Mouse (Mus musculus) neutrophil, adult 5-6 weeks (primary cell): ENCODE results near the gene Cx3cl1. TPM values are rescaled to one million over a fixed set of nuclear protein-coding genes. Genes with fewer than 3 reads are reported as not detected.
A peak's percentile ranks its signal among the peaks of the same experiment; 100 is the strongest.

ENCODE experiments used
- ATAC-seq: fragments of 151-379, 151-347 bp; 2 replicates; pipeline ENCODE4 v1.8.0; 2017; ENCODE audit warnings: mild to moderate bottlenecking, moderate TSS enrichment; ENCODE audit not compliant: insufficient number of reproducible peaks, poor library complexity, low FRiP score, severe bottlenecking; ENCODE audit errors: extremely low read depth
- total RNA-seq: library from RNA; stranded (forward); fragments of 200-1000 nt; gene quantifications from 2 replicates; pipeline ENCODE4 v1.2.3, GENCODE M21; 2017

Cx3cl1 gene
- total RNA-seq, 1 experiment from 2014 or later = not detected

- no peak for ATAC-seq
Measured at GRCm38 (mm10) chr8:94767035-94767434, 4.8 kb upstream of the Cx3cl1 start.

- no peak for ATAC-seq
Measured at GRCm38 (mm10) chr8:94770945-94771344, 864 bp upstream of the Cx3cl1 start.

- ATAC-seq = no peak
Measured at GRCm38 (mm10) chr8:94773048-94773447, 1.2 kb downstream of the Cx3cl1 start.

DNA sequence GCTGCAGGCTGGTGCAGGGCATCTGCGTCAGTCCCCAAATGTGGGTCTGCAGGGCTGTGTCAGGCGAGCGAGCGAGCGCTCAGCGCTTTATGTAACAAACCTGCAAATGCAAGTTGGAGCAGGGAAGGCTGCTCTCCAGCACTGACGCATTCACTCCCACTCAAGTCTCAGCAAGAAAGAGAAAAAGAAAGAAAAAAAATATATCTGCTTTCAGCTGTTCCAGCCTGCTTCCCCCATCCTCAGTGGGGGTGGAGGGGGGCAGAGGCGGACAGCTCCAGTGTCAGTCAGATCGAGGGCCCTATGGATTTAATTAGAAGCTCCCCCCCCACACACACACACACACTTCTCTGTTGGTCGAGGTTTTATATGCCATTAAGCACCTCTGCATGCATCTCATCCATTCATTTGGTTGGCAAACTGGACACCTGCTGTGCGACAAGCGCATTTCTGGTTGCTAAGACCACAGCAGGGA lies 1.9 kb downstream of the Cx3cl1 start:
- ATAC-seq = no peak

DNA sequence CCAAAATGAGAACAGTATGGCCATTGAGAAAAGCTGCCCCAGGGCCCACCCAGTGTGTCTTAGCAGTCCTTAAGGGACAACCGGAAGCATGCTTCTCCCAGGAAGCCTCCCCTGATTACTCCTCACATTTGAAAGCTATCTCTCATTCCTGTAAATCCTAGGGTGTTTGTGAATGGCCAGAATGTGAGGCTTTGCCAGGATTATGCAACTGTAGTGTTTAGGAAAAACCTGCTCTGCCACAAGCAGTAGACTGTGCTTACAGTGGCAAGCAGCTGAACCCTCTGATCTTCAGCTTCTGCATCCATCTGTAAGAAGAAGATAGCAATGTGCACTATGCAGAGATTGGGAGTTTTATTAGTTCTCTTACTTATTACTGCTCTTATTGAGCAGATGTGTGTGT lies 2.8 kb downstream of the Cx3cl1 start:
- no peak for ATAC-seq

DNA sequence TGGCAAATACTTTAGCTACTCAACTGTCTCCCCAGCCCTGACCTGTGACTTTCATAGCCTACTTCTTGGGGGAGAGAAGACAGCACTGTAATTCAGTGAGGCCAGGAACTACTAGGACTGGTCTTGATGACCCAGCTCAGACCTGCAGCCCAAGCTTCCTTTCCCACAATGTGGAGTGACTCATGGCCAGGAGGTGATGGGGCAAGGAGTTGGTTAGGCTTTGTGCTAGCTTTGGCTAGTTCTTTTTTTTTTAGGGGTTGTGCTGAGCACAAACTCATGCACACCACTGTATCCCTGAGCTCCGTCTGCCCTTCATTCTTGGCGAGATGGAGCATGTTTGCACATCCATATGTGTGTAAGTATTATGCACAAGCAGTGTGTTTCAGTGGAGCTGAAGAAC lies 4.5 kb downstream of the Cx3cl1 start:
- ATAC-seq = no peak

DNA sequence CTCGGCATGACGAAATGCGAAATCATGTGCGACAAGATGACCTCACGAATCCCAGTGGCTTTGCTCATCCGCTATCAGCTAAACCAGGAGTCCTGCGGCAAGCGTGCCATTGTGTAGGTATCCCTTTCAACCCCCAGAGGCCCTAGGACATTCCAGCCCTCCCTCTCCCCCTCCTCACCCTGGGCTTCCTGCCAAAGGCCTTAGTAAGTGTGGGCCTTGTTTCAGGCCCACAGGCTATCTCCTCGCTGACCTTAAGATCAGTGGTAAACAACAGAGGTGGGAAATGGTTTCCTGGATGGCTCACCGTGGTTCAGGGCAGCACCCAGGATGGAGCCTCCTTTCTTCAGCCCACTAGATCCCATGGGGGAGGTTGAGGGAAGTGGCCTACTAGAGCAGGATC lies 6.2 kb downstream of the Cx3cl1 start:
- ATAC-seq = no peak

DNA sequence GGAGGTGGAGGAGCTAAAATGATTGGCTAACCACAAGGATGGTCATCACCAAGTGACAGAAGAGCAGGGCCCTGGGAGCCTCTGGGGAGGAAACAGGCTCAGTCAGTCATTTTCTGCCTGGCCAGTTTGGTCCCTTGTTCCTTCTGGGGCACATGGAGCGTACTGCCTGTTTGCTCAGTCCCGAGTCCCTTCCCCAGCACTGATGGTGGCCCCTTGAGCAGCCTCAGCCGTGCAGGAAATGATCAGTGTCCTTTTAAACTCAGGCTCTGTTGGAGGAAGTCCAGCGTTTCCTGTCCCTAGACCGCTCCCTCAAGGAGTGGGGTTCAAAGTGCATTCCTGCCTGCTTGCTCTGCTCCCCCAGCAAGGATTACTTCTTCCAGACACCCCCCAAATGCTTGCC lies 6.7 kb downstream of the Cx3cl1 start:
- no peak for ATAC-seq

DNA sequence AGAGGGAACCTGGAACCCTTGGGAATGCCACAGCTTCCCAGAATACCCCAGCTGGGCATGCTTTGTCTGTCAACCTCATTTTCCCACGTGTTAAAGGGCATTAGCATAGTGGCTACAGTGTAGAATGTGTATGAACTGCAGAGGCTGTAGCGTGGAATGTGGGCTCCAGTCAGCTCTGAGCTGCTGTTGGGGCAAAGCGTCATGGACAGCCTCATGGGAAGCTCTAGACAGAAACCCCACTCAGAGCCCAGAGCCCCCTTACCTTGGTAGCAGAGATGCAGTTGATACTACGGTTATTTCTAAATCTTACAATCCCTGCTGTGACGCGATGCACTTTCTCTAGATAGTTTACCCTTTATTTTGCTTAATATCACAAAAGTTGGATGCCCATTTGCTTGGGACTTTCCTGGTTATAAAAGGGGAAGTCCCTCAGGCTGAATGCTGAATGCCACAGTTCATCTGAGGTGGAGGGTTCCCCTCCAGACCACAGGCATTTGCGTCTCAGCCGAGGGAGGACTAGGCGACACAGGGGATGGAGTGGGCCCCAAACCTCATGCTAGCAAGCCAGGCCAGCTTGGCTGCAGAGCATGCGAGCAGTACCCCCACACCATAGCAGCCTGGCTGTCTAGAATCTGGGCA lies 7.2 kb downstream of the Cx3cl1 start:
- peak; percentile 13; the same call in 1 of the 2 replicates for ATAC-seq

GRCm38 (mm10) chr8:94779534-94780294 lies 7.9 kb downstream of the Cx3cl1 start:
- no peak for ATAC-seq

GRCm38 (mm10) chr8:94780491-94781154 lies 8.8 kb downstream of the Cx3cl1 start:
- no peak for ATAC-seq

- no peak for ATAC-seq
Measured at GRCm38 (mm10) chr8:94781155-94781837, 9.5 kb downstream of the Cx3cl1 start.

DNA sequence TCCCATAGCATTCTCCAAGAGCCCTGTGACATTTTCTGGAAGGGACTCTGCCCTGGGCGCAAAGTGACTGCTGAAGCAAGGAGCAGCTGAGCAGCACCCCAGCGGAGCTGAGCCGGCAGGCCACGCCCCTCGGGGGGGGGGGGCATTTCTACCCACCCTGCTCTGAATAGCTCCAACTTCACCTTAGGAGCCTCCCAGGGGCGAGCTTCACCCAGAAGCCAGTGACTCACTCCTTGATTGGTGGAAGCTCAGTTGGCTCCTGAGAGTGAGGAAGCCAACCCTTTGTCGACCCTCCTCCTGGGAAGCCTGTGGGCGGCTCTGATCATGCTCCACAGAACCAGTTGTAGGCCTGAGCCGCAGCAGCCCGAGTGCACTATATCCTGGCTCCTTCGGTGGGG lies 10.0 kb downstream of the Cx3cl1 start:
- ATAC-seq = no peak

GRCm38 (mm10) chr8:94783890-94784289 lies 12.1 kb downstream of the Cx3cl1 start:
- ATAC-seq = no peak

DNA sequence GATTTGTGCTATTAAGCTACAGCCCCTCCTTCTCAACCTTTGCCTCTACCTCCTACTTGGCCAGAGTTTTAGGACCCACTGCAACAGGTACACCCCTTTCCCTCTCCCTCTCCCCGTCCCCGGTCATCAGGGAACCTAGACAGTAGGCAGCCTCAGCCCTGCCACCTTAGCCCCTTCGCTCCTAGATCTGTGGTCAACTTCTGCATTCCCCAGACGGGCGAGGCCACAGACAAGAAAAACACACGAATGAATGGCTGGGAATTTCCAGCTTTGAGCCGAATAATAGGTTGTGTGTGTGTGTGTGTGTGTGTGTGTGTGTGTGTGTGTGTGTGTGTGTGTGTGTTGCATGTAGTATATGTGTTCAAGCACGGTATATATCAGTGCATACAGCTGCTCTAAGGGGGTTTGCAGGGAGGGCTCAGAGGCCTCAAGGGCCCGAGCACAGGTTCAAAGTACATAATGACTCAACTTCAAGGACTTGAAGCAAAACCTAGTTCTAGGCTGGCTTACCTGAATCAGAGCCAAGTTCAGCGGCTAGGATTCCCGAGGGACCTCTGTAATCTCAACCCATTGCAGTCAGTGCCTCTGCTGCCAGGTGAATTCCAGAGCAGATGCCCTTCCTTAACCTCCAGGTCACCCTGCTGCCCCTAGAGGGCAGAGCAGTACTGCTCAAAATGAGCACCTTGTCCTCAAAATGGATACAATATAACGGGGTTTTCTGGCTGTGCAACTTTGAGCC lies 13.6 kb downstream of the Cx3cl1 start:
- ATAC-seq = no peak

GRCm38 (mm10) chr8:94785995-94786595 lies 14.3 kb downstream of the Cx3cl1 start:
- ATAC-seq = no peak

DNA sequence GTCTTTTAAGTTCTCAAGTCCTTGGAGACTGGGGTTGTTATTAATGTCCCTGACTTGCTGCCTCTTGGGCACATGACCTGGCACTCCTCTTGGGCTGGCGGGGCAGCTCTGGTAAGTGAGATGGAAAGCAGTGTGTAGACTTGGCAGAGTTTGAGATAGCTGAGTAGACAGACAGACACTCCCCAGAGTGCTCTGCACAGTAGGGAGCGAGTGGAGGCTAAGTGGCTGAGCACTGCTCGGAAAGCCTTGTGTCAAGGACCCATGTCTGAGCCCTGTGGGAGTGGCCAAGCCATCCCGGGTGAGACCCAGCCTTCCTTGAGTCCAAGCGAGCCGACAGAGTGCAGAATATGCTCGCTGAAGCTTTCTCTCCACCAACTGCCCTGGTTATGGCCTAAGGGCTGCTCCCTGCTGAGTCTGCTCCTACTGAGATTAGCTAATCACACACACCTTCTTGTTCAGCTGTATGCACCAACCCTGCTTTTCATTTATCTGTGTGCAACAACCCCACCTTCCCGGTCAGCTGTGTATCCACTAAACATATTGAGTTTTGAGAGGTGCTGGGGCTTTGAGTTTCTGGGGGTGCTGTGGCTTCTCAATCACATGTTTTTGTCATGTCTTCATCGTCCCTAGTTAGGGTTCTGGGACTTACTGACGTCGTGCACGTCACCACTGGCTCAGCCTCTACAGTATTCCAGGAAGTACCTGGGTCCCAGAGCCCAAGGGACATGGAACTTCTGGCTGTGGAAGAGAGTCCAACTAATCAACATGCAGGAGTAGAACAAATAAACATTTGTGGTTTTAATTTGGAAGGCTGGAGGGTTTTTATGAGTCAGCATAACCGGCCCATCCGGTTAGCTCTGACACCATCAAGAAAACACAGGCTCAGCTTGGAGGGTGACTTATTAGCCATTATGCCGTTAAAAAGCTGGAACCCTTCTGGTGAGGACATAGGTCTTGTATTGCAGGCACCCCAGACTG lies 16.0 kb downstream of the Cx3cl1 start:
- ATAC-seq = no peak; the same call in 1 of the 2 replicates
